Mouse (Mus musculus): ENCODE measurements at regions not wholly inside any gene's neighbourhood (a gene's known extent, or its start where the extent isn't known, plus 50 kb on each side); places are given as distances from the start of the nearest gene placed in this dataset.

DNA sequence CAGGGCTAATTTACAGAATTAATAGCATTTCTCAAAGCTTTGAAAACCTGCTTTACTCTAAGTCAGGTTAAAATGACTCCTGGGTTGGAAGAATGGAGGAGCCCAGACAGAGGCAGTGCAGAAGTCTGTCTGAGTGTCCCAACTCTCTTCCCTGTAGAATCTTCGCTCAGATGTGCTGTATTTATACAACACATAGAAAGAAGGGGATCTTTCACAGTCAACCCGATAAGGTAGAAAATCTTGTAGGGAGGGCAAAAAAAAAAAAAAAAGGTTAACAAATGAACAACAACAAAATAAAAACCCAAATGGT lies 134.8 kb upstream of the Ralgapa2 start:
- no peak for TF ChIP-seq EP300 (IDR thresholded peaks at IDR 0.05; ENCODE audit: insufficient read depth, low read depth, low read length)
- no peak for TF ChIP-seq CTCF (IDR thresholded peaks at IDR 0.05)
- TF ChIP-seq POLR2A (IDR thresholded peaks at IDR 0.05; ENCODE audit: insufficient read depth, low read depth, low read length): no peak

Data from heart, adult 2 months (tissue).